Mouse (Mus musculus): ENCODE results near the gene Thada. TPM values are rescaled to one million over a fixed set of nuclear protein-coding genes. Genes with fewer than 3 reads are reported as not detected.

Thada gene
- polyA plus RNA-seq, 2 experiments = 2.0 to 2.5 TPM

- no peaks in the 10 kb centered on the region for H3K27me3 ChIP-seq (ENCODE audit: control insufficient read depth, insufficient read depth, low read length)
- WGBS (ENCODE audit: insufficient replicate concordance) = 78% methylated on average over 8 of the region's 8 CpGs
- DNase-seq (ENCODE audit: low read depth in 3 of 3, low spot score in 3 of 3) (no peak), ATAC-seq (ENCODE audit: insufficient read depth) (no peak)
- no peak for TF ChIP-seq EP300 (IDR thresholded peaks at IDR 0.05; ENCODE audit: low read depth)
- TF ChIP-seq CTCF (IDR thresholded peaks at IDR 0.05; ENCODE audit: low read depth) = no peak
- no peak overlapping the region for H3K27ac ChIP-seq
- no peak overlapping the region for H3K4me2 ChIP-seq (ENCODE audit: low read depth)
- H3K9ac ChIP-seq (replicated peaks) = no peak overlapping the region
- no peaks in the 10 kb centered on the region for H3K9me3 ChIP-seq (ENCODE audit: control insufficient read depth, low read length)
- H3K4me3 ChIP-seq (ENCODE audit: insufficient read depth in 1 of 2, low read depth in 2 of 2, low read length in 2 of 2) = no peak overlapping the region
- peaks cover 0 to 16% of the 10 kb centered on the region in 2 experiments; a peak in 3 of 4 replicates for H3K4me1 ChIP-seq (replicated peaks; ENCODE audit: control insufficient read depth in 2 of 2, insufficient read depth in 2 of 2, low read length in 1 of 2)
- no peaks in the 10 kb centered on the region for H3K36me3 ChIP-seq (replicated peaks; ENCODE audit: control insufficient read depth, insufficient read depth, low read depth)
Measured at GRCm38 (mm10) chr17:84356056-84356887, 109.7 kb downstream of the Thada start.

GRCm38 (mm10) chr17:84355006-84355405 is 111.0 kb downstream of the Thada start:
- Histone ChIP-seq H3K4me3 (ENCODE audit: insufficient read depth in 1 of 2, low read depth in 2 of 2, low read length in 2 of 2) (no peak overlapping the region), H3K27me3 (ENCODE audit: control insufficient read depth, insufficient read depth, low read length) (no peaks in the 10 kb centered on the region), H3K9me3 (ENCODE audit: control insufficient read depth, low read length) (no peaks in the 10 kb centered on the region), H3K9ac (replicated peaks) (no peak overlapping the region), H3K4me1 (replicated peaks; ENCODE audit: control insufficient read depth in 2 of 2, insufficient read depth in 2 of 2, low read length in 1 of 2) (peaks cover 0 to 19% of the 10 kb centered on the region in 2 experiments; a peak in 3 of 4 replicates), H3K27ac (no peak overlapping the region), H3K4me2 (ENCODE audit: low read depth) (no peak overlapping the region), H3K36me3 (replicated peaks; ENCODE audit: control insufficient read depth, insufficient read depth, low read depth) (no peaks in the 10 kb centered on the region)
- TF ChIP-seq EP300 (IDR thresholded peaks at IDR 0.05; ENCODE audit: low read depth) (no peak), CTCF (IDR thresholded peaks at IDR 0.05; ENCODE audit: low read depth) (no peak)
- 74% methylated on average over 3 of the region's 3 CpGs for WGBS (ENCODE audit: insufficient replicate concordance)
- ATAC-seq (ENCODE audit: insufficient read depth) = no peak
- no peak for DNase-seq (ENCODE audit: low read depth in 3 of 3, low spot score in 3 of 3)

- Histone ChIP-seq H3K27ac (no peak overlapping the region), H3K9ac (replicated peaks) (no peak overlapping the region), H3K4me1 (replicated peaks; ENCODE audit: control insufficient read depth in 2 of 2, insufficient read depth in 2 of 2, low read length in 1 of 2) (peaks cover 0 to 19% of the 10 kb centered on the region in 2 experiments; a peak in 3 of 4 replicates), H3K36me3 (replicated peaks; ENCODE audit: control insufficient read depth, insufficient read depth, low read depth) (0 out of 2 replicates have a peak, but pooled peaks cover 2% of the 10 kb centered on the region), H3K9me3 (ENCODE audit: control insufficient read depth, low read length) (no peaks in the 10 kb centered on the region), H3K4me2 (ENCODE audit: low read depth) (no peak overlapping the region), H3K27me3 (ENCODE audit: control insufficient read depth, insufficient read depth, low read length) (no peaks in the 10 kb centered on the region), H3K4me3 (ENCODE audit: insufficient read depth in 1 of 2, low read depth in 2 of 2, low read length in 2 of 2) (no peak overlapping the region)
- no peak for DNase-seq (ENCODE audit: low read depth in 3 of 3, low spot score in 3 of 3)
- WGBS (ENCODE audit: insufficient replicate concordance) = 80% methylated on average over 5 of the region's 5 CpGs
- ATAC-seq (ENCODE audit: insufficient read depth) = no peak
- TF ChIP-seq CTCF (IDR thresholded peaks at IDR 0.05; ENCODE audit: low read depth) (no peak), EP300 (IDR thresholded peaks at IDR 0.05; ENCODE audit: low read depth) (no peak)
Measured at GRCm38 (mm10) chr17:84353902-84354311, 112.1 kb downstream of the Thada start.

GRCm38 (mm10) chr17:84353224-84353901 is 112.6 kb downstream of the Thada start:
- Histone ChIP-seq H3K4me1 (replicated peaks; ENCODE audit: control insufficient read depth in 2 of 2, insufficient read depth in 2 of 2, low read length in 1 of 2) (peaks cover 0 to 19% of the 10 kb centered on the region in 2 experiments; a peak in 3 of 4 replicates), H3K9ac (replicated peaks) (no peak overlapping the region), H3K27ac (no peak overlapping the region), H3K4me3 (ENCODE audit: insufficient read depth in 1 of 2, low read depth in 2 of 2, low read length in 2 of 2) (no peak overlapping the region), H3K27me3 (ENCODE audit: control insufficient read depth, insufficient read depth, low read length) (no peaks in the 10 kb centered on the region), H3K36me3 (replicated peaks; ENCODE audit: control insufficient read depth, insufficient read depth, low read depth) (0 out of 2 replicates have a peak, but pooled peaks cover 2% of the 10 kb centered on the region), H3K4me2 (ENCODE audit: low read depth) (no peak overlapping the region), H3K9me3 (ENCODE audit: control insufficient read depth, low read length) (no peaks in the 10 kb centered on the region)
- no peak for ATAC-seq (ENCODE audit: insufficient read depth)
- WGBS (ENCODE audit: insufficient replicate concordance) = 77% methylated on average over 3 of the region's 3 CpGs
- TF ChIP-seq CTCF (IDR thresholded peaks at IDR 0.05; ENCODE audit: low read depth) (no peak), EP300 (IDR thresholded peaks at IDR 0.05; ENCODE audit: low read depth) (no peak)
- DNase-seq (ENCODE audit: low read depth in 3 of 3, low spot score in 3 of 3) = no peak

GRCm38 (mm10) chr17:84352790-84353154 is 113.2 kb downstream of the Thada start:
- 71% methylated on average over 3 of the region's 3 CpGs for WGBS (ENCODE audit: insufficient replicate concordance)
- no peak for DNase-seq (ENCODE audit: low read depth in 3 of 3, low spot score in 3 of 3)
- Histone ChIP-seq H3K4me2 (ENCODE audit: low read depth) (no peak overlapping the region), H3K9ac (replicated peaks) (no peak overlapping the region), H3K9me3 (ENCODE audit: control insufficient read depth, low read length) (no peaks in the 10 kb centered on the region), H3K27ac (no peak overlapping the region), H3K36me3 (replicated peaks; ENCODE audit: control insufficient read depth, insufficient read depth, low read depth) (0 out of 2 replicates have a peak, but pooled peaks cover 2% of the 10 kb centered on the region), H3K4me3 (ENCODE audit: insufficient read depth in 1 of 2, low read depth in 2 of 2, low read length in 2 of 2) (no peak overlapping the region), H3K4me1 (replicated peaks; ENCODE audit: control insufficient read depth in 2 of 2, insufficient read depth in 2 of 2, low read length in 1 of 2) (peaks cover 0 to 19% of the 10 kb centered on the region in 2 experiments; a peak in 3 of 4 replicates), H3K27me3 (ENCODE audit: control insufficient read depth, insufficient read depth, low read length) (no peaks in the 10 kb centered on the region)
- TF ChIP-seq CTCF (IDR thresholded peaks at IDR 0.05; ENCODE audit: low read depth) = no peak
- no peak for TF ChIP-seq EP300 (IDR thresholded peaks at IDR 0.05; ENCODE audit: low read depth)
- no peak for ATAC-seq (ENCODE audit: insufficient read depth)
